Mouse (Mus musculus) gastrocnemius, adult 2 months (tissue): ENCODE results near the gene Pcdh17. TPM values are rescaled to one million over a fixed set of nuclear protein-coding genes. Genes with fewer than 3 reads are reported as not detected.

Source experiments
- DNase-seq: peaks from one replicate; pipeline ENCODE4 v3.0.0; 2022
- H3K27ac ChIP-seq: fragments of 200-600 bp; 2 replicates; pipeline ENCODE4 v1.8.1; 2022; ENCODE audit warnings: mild to moderate bottlenecking
- H3K4me3 ChIP-seq: fragments of 200-600 bp; 2 replicates; pipeline ENCODE4 v1.8.1; 2022; ENCODE audit warnings: mild to moderate bottlenecking, moderate library complexity
- CTCF ChIP-seq: fragments of 200-600 bp; IDR thresholded peaks from 2 replicates; pipeline ENCODE4 v1.8.1; 2022; ENCODE audit warnings: antibody characterized with exemption, mild to moderate bottlenecking, moderate library complexity
- intact Hi-C: fragments of 180-260 bp; cut with DNase I; formaldehyde crosslinking; loops from one replicate; pipeline ENCODE4 v1.15.1; 2025
- total RNA-seq, 2 experiments: library from RNA; stranded (reverse); gene quantifications; 2 replicates each; pipeline ENCODE4 v1.2.3; 2021

Gene Pcdh17
- total RNA-seq, 2 experiments from 2014 or later = 0.51 to 0.61 TPM

GRCm38 (mm10) chr14:84446411-84446915 is 3.1 kb downstream of the Pcdh17 start:
- Histone ChIP-seq H3K27ac (peak overlapping the region; percentile 63; the same call in 1 of the 2 replicates), H3K4me3 (peak overlapping the region; percentile 77)
- TF ChIP-seq CTCF = no peak
- DNase-seq = peak; percentile 23
- intact Hi-C loops = no loop called here

GRCm38 (mm10) chr14:84446941-84447641 is 3.7 kb downstream of the Pcdh17 start:
- DNase-seq = peak; percentile 52

GRCm38 (mm10) chr14:84447661-84448380 is 4.5 kb downstream of the Pcdh17 start:
- intact Hi-C loops = no loop called here
- peak overlapping the region; percentile 63 for H3K27ac ChIP-seq
- peak; percentile 25 for DNase-seq
- TF ChIP-seq CTCF = no peak
- peak overlapping the region; percentile 77 for H3K4me3 ChIP-seq

More at GRCm38 (mm10) chr14:84446941-84447641, 3.7 kb downstream of the Pcdh17 start:
- Histone ChIP-seq H3K27ac (peak overlapping the region; percentile 63), H3K4me3 (peak overlapping the region; percentile 77)
- peak; percentile 64 for TF ChIP-seq CTCF
- intact Hi-C loops = no loop called here

- H3K27ac ChIP-seq = peak overlapping the region; percentile 63
- DNase-seq = no peak
- intact Hi-C loops = no loop called here
- H3K4me3 ChIP-seq = peak overlapping the region; percentile 77
- no peak for TF ChIP-seq CTCF
Observed at GRCm38 (mm10) chr14:84448381-84448771, 5.0 kb downstream of the Pcdh17 start.

- H3K27ac ChIP-seq = peak overlapping the region; percentile 36
- DNase-seq = no peak
- no peak for TF ChIP-seq CTCF
- peak overlapping the region; percentile 28 for H3K4me3 ChIP-seq
- intact Hi-C loops = no loop called here
Observed at GRCm38 (mm10) chr14:84454074-84454845, 10.9 kb downstream of the Pcdh17 start.

- no peak for TF ChIP-seq CTCF
- intact Hi-C loops = no loop called here
- DNase-seq = no peak
- no peak overlapping the region for H3K27ac ChIP-seq
- H3K4me3 ChIP-seq = no peak overlapping the region
Observed at GRCm38 (mm10) chr14:84475491-84475890, 32.1 kb downstream of the Pcdh17 start.

GRCm38 (mm10) chr14:84476336-84476735 is 33.0 kb downstream of the Pcdh17 start:
- DNase-seq = no peak
- no peak for TF ChIP-seq CTCF
- intact Hi-C loops = no loop called here
- Histone ChIP-seq H3K27ac (no peak overlapping the region), H3K4me3 (no peak overlapping the region)

GRCm38 (mm10) chr14:84476906-84477305 is 33.5 kb downstream of the Pcdh17 start:
- H3K27ac ChIP-seq = no peak overlapping the region
- intact Hi-C loops = no loop called here
- H3K4me3 ChIP-seq = no peak overlapping the region
- no peak for TF ChIP-seq CTCF
- no peak for DNase-seq

GRCm38 (mm10) chr14:84477411-84477810 is 34.0 kb downstream of the Pcdh17 start:
- DNase-seq = no peak
- intact Hi-C loops = no loop called here
- no peak for TF ChIP-seq CTCF
- no peak overlapping the region for H3K27ac ChIP-seq
- H3K4me3 ChIP-seq = no peak overlapping the region

- no peak overlapping the region for H3K27ac ChIP-seq
- no peak for TF ChIP-seq CTCF
- no peak overlapping the region for H3K4me3 ChIP-seq
- intact Hi-C loops = no loop called here
- DNase-seq = no peak
Observed at GRCm38 (mm10) chr14:84480546-84480945, 37.2 kb downstream of the Pcdh17 start.

- intact Hi-C loops = no loop called here
- no peak overlapping the region for H3K27ac ChIP-seq
- TF ChIP-seq CTCF = no peak
Observed at GRCm38 (mm10) chr14:84484350-84484749, 41.0 kb downstream of the Pcdh17 start.

GRCm38 (mm10) chr14:84511010-84511409 is 67.6 kb downstream of the Pcdh17 start:
- no peak for DNase-seq
- Histone ChIP-seq H3K4me3 (no peak overlapping the region), H3K27ac (no peak overlapping the region)
- intact Hi-C loops = no loop called here
- TF ChIP-seq CTCF = no peak

More at GRCm38 (mm10) chr14:84484350-84484749, 41.0 kb downstream of the Pcdh17 start:
- DNase-seq = no peak
- H3K4me3 ChIP-seq = no peak overlapping the region
